Mouse (Mus musculus): ENCODE data around the gene Gm5798. TPM values are rescaled to one million over a fixed set of nuclear protein-coding genes. Genes with fewer than 3 reads are reported as not detected.
"Not testable (repeated sequence)": the region's sequence is repeated elsewhere in the genome, so short reads cannot be mapped to it uniquely, and the experiment has no call there.

Gene Gm5798
- not detected in 2 replicates for polyA plus RNA-seq (2014; fragmentation: Nextera tagmentation; extraction: Ambion mirVana)

DNA sequence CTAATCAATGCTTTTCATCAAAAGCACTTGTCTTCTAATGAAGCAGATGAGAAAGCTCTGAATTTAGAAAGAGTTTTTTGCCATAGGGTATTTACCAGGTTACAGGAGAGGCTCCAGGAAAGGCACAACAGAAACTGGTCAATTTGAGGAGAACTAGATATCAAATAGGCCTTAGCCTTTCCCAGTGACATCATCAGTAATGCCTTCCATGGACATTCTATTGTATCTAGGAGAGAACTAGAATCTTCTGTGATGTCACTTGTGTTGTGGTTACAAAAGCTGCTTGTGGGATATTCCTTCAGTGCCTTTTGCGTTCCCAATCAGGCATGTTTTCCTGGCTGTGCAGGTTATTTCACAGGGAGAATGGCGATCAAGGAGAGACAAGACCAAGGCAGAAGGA, at the start of gene Gm5798:
Gene Gm5798, plus strand, starts transcription at position 301 of the 400 bp plus-strand sequence.
- H3K9me3 ChIP-seq (ENCODE audit: control insufficient read depth, low read length); H3K27me3 ChIP-seq (replicated peaks; ENCODE audit: control insufficient read depth, insufficient read depth, low read length); DNase-seq (ENCODE audit: low spot score); H3K9ac ChIP-seq (ENCODE audit: low read depth, low read length); H3K4me3 ChIP-seq (ENCODE audit: low read depth, low read length); H3K4me2 ChIP-seq; H3K4me1 ChIP-seq (replicated peaks; ENCODE audit: control insufficient read depth, insufficient read depth, low read length); ATAC-seq (replicated peaks; ENCODE audit: low FRiP score); H3K36me3 ChIP-seq (ENCODE audit: control insufficient read depth, insufficient read depth, low read length); H3K27ac ChIP-seq (ENCODE audit: low read depth, low read length): not testable (repeated sequence)
- 51% methylated on average over 2 of the region's 2 CpGs for WGBS

DNA sequence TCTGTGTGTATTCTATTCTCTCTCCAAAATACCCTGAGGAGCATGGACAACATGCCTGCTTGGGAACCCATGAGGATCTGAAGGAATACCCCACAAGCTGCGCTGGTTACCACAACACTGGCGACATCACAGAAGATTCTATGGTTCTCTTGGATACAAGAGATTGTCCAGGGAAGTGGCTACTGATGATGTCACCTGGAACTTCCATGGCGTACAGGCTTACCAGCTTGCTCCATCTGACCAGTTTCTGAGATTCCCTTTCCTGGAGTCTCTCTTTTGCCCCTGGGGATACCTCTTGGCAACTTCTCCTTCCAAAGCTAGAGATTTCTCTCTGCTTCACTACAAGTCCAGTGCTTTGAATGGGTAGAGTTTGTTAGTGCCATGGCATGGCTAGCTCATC, 37.9 kb downstream of the Gm5798 start, which contains the start of gene Gm7945:
Gene Gm7945, minus strand, starts transcription at position 101 of the 400 bp plus-strand sequence.
- H3K36me3 ChIP-seq (ENCODE audit: control insufficient read depth, insufficient read depth, low read length); H3K27me3 ChIP-seq (replicated peaks; ENCODE audit: control insufficient read depth, insufficient read depth, low read length); H3K4me2 ChIP-seq; H3K4me1 ChIP-seq (replicated peaks; ENCODE audit: control insufficient read depth, insufficient read depth, low read length); ATAC-seq (replicated peaks; ENCODE audit: low FRiP score); H3K9ac ChIP-seq (ENCODE audit: low read depth, low read length); H3K27ac ChIP-seq (ENCODE audit: low read depth, low read length); H3K9me3 ChIP-seq (ENCODE audit: control insufficient read depth, low read length); H3K4me3 ChIP-seq (ENCODE audit: low read depth, low read length); DNase-seq (ENCODE audit: low spot score): not testable (repeated sequence)
- no CpG with 5 or more reads among the region's 3 CpGs for WGBS

Other genes starting within 250 kb of the Gm5798 start
- 0.05 and 0.19 TPM in 2 replicates for gene Mat1a, start 243.6 kb upstream of the Gm5798 start, polyA plus RNA-seq (2014; fragmentation: Nextera tagmentation; extraction: Ambion mirVana)
- not detected in 2 replicates for gene Sftpa1, start 216.8 kb upstream of the Gm5798 start, polyA plus RNA-seq (2014; fragmentation: Nextera tagmentation; extraction: Ambion mirVana)
- 6.7 and 8.0 TPM in 2 replicates for gene Mbl1, start 197.2 kb upstream of the Gm5798 start, polyA plus RNA-seq (2014; fragmentation: Nextera tagmentation; extraction: Ambion mirVana)
- 0.08 TPM in 1 of 2 replicates, not detected in the other for gene Sftpd, start 163.5 kb upstream of the Gm5798 start, polyA plus RNA-seq (2014; fragmentation: Nextera tagmentation; extraction: Ambion mirVana)
- 0.10 TPM in 1 of 2 replicates, not detected in the other for gene Gm2832, start 69.8 kb upstream of the Gm5798 start, polyA plus RNA-seq (2014; fragmentation: Nextera tagmentation; extraction: Ambion mirVana)
- gene Gm7945, start 37.8 kb downstream of the Gm5798 start, polyA plus RNA-seq (2014; fragmentation: Nextera tagmentation; extraction: Ambion mirVana) = not detected in 2 replicates
- not detected in 2 replicates for gene Gm6482, start 59.7 kb downstream of the Gm5798 start, polyA plus RNA-seq (2014; fragmentation: Nextera tagmentation; extraction: Ambion mirVana)
- not detected in 2 replicates for gene Gm7954, start 104.9 kb downstream of the Gm5798 start, polyA plus RNA-seq (2014; fragmentation: Nextera tagmentation; extraction: Ambion mirVana)
- gene Gm3486, start 140.9 kb downstream of the Gm5798 start, polyA plus RNA-seq (2014; fragmentation: Nextera tagmentation; extraction: Ambion mirVana) = not detected in 2 replicates
- not detected in 2 replicates for gene Gm7970, start 207.0 kb downstream of the Gm5798 start, polyA plus RNA-seq (2014; fragmentation: Nextera tagmentation; extraction: Ambion mirVana)
- not detected in 2 replicates for gene 1700049E17Rik2, start 224.6 kb downstream of the Gm5798 start, polyA plus RNA-seq (2014; fragmentation: Nextera tagmentation; extraction: Ambion mirVana)